Mouse (Mus musculus) forebrain, embryonic 10.5 days (tissue): ENCODE measurements around the gene Pde4a. TPM values are rescaled to one million over a fixed set of nuclear protein-coding genes. Genes with fewer than 3 reads are reported as not detected.

ENCODE experiments used
- DNase-seq: peaks from one replicate; pipeline ENCODE4 v3.0.0-alpha.2; 2017; ENCODE audit warnings: low spot score; ENCODE audit errors: extremely low spot score
- H3K27ac ChIP-seq: fragments of 300-500 bp; sonication (generic); 2 replicates; pipeline ENCODE4 v1.5.1; 2016; ENCODE audit warnings: mild to moderate bottlenecking
- H3K27me3 ChIP-seq: fragments of 300-500 bp; sonication (generic); 2 replicates; pipeline ENCODE4 v1.6.1; 2016; ENCODE audit warnings: mild to moderate bottlenecking; ENCODE audit not compliant: poor library complexity, severe bottlenecking
- H3K36me3 ChIP-seq: fragments of 300-500 bp; sonication (generic); replicated peaks from 2 replicates; pipeline ENCODE4 v1.6.1; 2016; ENCODE audit warnings: mild to moderate bottlenecking, moderate library complexity
- H3K4me1 ChIP-seq: fragments of 300-500 bp; sonication (generic); 2 replicates; pipeline ENCODE4 v1.6.1; 2016
- H3K4me3 ChIP-seq: fragments of 300-500 bp; sonication (generic); 2 replicates; pipeline ENCODE4 v1.5.1; 2016; ENCODE audit warnings: mild to moderate bottlenecking, moderate library complexity
- H3K9me3 ChIP-seq: fragments of 300-500 bp; sonication (generic); 2 replicates; pipeline ENCODE4 v1.6.1; 2016; ENCODE audit warnings: mild to moderate bottlenecking, moderate library complexity
- WGBS: fragments of 180-500 bp; shearing (Covaris S2); methylation state at CpG from one replicate; pipeline ENCODE4 v1.1.7; 2016; 5-methylcytosine and 5-hydroxymethylcytosine counted together
- polyA plus RNA-seq: library from polyadenylated mRNA; unstranded; fragments of >200 nt; fragmentation: Nextera tagmentation; extraction: Ambion mirVana; gene quantifications from 2 replicates; pipeline ENCODE4 v1.2.1, GENCODE M21; 2016

Gene Pde4a
- polyA plus RNA-seq, 1 experiment from 2014 or later = 4.3 TPM

DNA sequence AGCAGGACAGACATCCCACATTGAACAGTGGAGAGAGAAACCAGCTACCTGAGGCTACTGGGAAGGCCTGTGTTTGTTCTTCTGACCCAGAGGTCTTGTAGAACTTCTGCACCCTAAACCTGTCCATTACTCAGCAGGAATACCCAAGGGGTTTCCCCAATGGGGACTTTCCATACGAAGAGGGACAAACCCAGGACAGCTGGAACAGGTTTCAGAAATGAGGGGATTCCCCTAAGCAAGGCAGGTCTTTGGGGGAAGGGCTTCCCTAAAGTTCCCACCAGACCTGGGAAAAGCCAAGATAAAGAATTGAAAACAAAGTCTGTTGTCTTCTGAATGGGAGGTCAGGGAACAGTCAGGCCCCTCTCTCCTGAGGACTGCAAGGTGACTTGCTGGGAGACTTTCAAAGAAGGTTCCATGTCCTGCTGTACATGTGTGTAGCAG, 29.6 kb upstream of the Pde4a start:
- H3K9me3 ChIP-seq = no peaks in the 10 kb centered on the region
- no peak overlapping the region for H3K4me3 ChIP-seq
- DNase-seq = no peak
- H3K36me3 ChIP-seq = peaks cover 48% of the 10 kb centered on the region
- H3K27me3 ChIP-seq = no peaks in the 10 kb centered on the region
- WGBS = 77% methylated on average over 1 of the region's 1 CpGs
- H3K4me1 ChIP-seq = peaks cover 7% of the 10 kb centered on the region; the same call in 1 of the 2 replicates
- no peak overlapping the region for H3K27ac ChIP-seq

DNA sequence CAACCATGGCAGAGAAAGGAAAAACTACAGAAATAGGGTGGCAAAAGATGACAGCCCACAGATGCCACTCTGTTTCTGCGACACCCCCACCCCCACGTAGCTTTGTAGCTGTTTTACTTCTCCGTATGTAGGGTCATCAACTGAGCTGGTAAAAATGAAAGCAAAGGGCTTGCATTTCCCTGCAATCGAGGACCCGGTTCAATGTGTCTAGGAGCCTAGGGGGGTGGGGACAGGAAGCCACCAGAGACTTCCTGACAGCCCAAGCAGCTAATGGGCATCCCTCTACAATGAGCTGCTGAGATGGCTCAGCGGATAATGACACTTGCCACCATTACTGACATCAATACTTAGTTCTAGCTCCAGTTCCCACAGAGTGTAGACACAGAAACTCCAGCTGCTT, 29.1 kb upstream of the Pde4a start:
- 87% methylated on average over 6 of the region's 6 CpGs for WGBS
- Histone ChIP-seq H3K4me1 (peaks cover 5% of the 10 kb centered on the region; the same call in 1 of the 2 replicates), H3K9me3 (no peaks in the 10 kb centered on the region), H3K36me3 (peaks cover 52% of the 10 kb centered on the region), H3K4me3 (no peak overlapping the region), H3K27me3 (no peaks in the 10 kb centered on the region), H3K27ac (no peak overlapping the region)
- DNase-seq = no peak

- no peaks in the 10 kb centered on the region for H3K9me3 ChIP-seq
- WGBS = 55% methylated on average over 3 of the region's 3 CpGs
- peaks cover 61% of the 10 kb centered on the region for H3K36me3 ChIP-seq
- H3K4me1 ChIP-seq = 0 out of 2 replicates have a peak, but pooled peaks cover 2% of the 10 kb centered on the region
- H3K27ac ChIP-seq = no peak overlapping the region
- no peak overlapping the region for H3K4me3 ChIP-seq
- H3K27me3 ChIP-seq = no peaks in the 10 kb centered on the region
- DNase-seq = peak; percentile 46
Measured at GRCm38 (mm10) chr9:21137229-21137628, 28.3 kb upstream of the Pde4a start.

DNA sequence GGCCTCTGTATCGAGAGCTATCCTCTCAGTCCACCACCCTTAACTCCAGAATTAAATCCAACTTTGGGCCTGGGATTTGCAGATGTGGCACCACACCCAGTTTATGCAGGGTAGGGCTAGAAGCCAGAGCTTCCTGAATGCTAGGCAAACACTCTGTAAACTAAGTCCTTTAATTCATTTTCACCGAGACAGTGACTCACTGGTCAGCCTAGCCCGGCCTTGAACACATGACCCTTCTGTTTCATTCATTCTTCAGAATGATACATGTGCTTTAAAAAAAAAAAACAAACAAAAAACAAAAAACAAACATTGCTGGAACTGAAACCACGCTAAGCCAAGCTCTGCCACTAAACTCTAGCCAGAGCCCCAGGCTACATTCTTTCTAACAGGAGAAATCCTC, 27.1 kb upstream of the Pde4a start:
- Histone ChIP-seq H3K9me3 (no peaks in the 10 kb centered on the region), H3K27me3 (no peaks in the 10 kb centered on the region), H3K4me3 (no peak overlapping the region), H3K27ac (no peak overlapping the region), H3K36me3 (peaks cover 72% of the 10 kb centered on the region), H3K4me1 (0 out of 2 replicates have a peak, but pooled peaks cover 2% of the 10 kb centered on the region)
- no peak for DNase-seq
- 92% methylated on average over 4 of the region's 4 CpGs for WGBS

DNA sequence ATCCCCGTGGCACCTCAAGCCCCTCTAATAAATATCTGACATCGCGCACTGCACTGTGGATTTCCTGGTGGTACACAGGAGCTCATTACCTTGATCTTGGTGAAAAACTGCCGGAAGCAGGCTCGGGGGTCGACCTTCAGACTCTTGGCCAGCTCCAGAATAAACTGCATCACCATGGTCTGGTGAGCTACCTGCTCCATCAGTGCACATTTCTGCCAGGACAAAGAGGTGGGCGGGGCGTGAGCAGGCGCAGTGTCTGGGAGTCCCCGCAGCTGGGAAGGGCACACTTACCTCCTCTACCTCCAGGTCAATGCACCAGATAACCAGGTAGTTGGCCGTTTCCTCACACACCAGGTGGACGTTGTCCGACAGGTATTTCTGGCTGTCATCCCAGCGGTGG, 23.6 kb upstream of the Pde4a start:
- peaks cover 99% of the 10 kb centered on the region for H3K36me3 ChIP-seq
- H3K4me1 ChIP-seq = peaks cover 9% of the 10 kb centered on the region
- no peak overlapping the region for H3K27ac ChIP-seq
- H3K9me3 ChIP-seq = no peaks in the 10 kb centered on the region
- H3K4me3 ChIP-seq = no peak overlapping the region
- no peak for DNase-seq
- WGBS = 93% methylated on average over 14 of the region's 14 CpGs
- no peaks in the 10 kb centered on the region for H3K27me3 ChIP-seq

DNA sequence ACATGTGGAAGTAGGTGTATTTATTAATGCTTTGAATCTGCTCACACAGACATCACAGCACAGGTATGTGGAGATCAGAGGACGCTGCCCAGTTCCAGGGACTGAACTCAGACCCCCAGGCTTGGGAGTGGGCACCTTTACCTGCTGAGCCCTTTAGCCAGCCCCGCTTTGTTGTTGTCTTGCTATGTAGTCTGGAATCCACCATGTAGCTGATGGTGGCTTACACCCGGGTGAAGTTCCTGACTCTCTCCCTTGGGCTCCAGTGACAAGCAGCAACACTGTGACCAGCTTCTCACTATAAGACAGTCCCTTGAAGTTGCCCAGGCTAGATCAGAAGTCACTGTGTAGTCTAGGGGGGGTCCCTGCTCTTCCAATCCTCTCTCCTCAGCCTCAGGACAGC, 21.2 kb upstream of the Pde4a start:
- no peak for DNase-seq
- no peak overlapping the region for H3K4me3 ChIP-seq
- peaks cover 90% of the 10 kb centered on the region for H3K36me3 ChIP-seq

DNA sequence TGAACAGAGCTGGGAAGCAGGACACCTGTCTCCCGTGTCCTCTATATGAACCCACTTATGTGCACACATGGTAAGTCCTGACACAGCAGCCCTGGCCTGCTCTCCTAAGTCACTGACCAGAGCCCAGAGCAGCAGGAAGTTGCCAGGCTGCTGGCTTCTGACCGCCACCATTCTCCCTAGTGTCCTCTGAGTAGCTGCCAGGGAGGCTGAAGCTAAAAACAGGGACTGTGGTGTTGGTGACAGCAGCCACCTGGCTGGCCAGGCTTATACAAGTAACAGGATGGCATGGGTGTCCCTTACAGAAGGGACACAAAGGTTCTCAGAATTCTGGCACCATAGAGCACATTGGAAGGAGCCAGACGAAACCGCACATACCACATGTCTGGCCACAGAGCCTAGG, 20.1 kb upstream of the Pde4a start:
- H3K27me3 ChIP-seq = no peaks in the 10 kb centered on the region

More for the DNA sequence above, 21.2 kb upstream of the Pde4a start:
- Histone ChIP-seq H3K27me3 (no peaks in the 10 kb centered on the region), H3K27ac (no peak overlapping the region), H3K4me1 (peaks cover 32% of the 10 kb centered on the region), H3K9me3 (no peaks in the 10 kb centered on the region)
- 96% methylated on average over 3 of the region's 3 CpGs for WGBS

GRCm38 (mm10) chr9:21146722-21147121, 18.8 kb upstream of the Pde4a start:
- Histone ChIP-seq H3K36me3 (peaks cover 67% of the 10 kb centered on the region), H3K27ac (peak overlapping the region; percentile 58; the same call in 1 of the 2 replicates), H3K4me3 (peak overlapping the region; percentile 36), H3K9me3 (no peaks in the 10 kb centered on the region), H3K4me1 (peaks cover 38% of the 10 kb centered on the region), H3K27me3 (no peaks in the 10 kb centered on the region)
- no peak for DNase-seq
- 55% methylated on average over 10 of the region's 10 CpGs for WGBS

More for the DNA sequence above, 20.1 kb upstream of the Pde4a start:
- Histone ChIP-seq H3K4me1 (peaks cover 38% of the 10 kb centered on the region), H3K4me3 (no peak overlapping the region), H3K36me3 (peaks cover 80% of the 10 kb centered on the region), H3K9me3 (no peaks in the 10 kb centered on the region), H3K27ac (no peak overlapping the region)
- 96% methylated on average over 4 of the region's 4 CpGs for WGBS
- DNase-seq = no peak

GRCm38 (mm10) chr9:21148427-21148826, 17.1 kb upstream of the Pde4a start:
- H3K9me3 ChIP-seq = no peaks in the 10 kb centered on the region
- peak overlapping the region; percentile 92 for H3K4me3 ChIP-seq
- peak overlapping the region; percentile 91 for H3K27ac ChIP-seq
- peaks cover 50% of the 10 kb centered on the region for H3K36me3 ChIP-seq
- peaks cover 48% of the 10 kb centered on the region for H3K4me1 ChIP-seq
- no peak for DNase-seq
- H3K27me3 ChIP-seq = peaks cover 2% of the 10 kb centered on the region; the same call in 1 of the 2 replicates

DNA sequence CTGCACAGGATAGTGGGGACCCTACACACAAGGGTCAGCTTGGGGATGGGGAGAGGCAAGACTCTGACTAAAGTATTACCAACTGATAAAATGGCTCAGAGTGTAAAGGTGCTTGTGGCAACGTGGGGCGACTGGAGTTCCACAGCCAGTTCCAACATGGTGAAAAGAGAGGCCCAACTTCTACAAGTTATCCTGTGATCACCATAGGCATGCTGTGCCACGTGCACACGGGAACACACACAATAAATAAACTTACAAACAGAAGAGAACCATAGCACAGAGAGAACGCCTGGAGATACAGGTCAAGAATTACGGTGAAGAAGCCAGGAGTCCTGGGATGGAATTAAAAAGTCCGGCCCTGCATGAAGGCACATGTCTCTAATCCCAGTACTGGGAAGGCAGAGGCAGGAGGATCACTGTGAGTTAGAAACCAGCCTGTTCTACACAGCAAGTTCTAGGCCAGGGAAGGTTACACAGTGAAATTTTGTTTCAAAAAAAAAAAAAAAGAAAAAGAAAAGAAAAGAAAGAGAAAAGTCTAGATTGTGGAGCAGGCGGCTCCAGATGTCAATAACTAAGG, 16.3 kb upstream of the Pde4a start:
- 18% methylated on average over 8 of the region's 8 CpGs for WGBS

GRCm38 (mm10) chr9:21149654-21150419, 15.7 kb upstream of the Pde4a start, which contains the start of gene Cdc37:
Gene Cdc37 (minus strand): TSS chr9:21149982.
- Histone ChIP-seq H3K9me3 (no peaks in the 10 kb centered on the region), H3K36me3 (peaks cover 36% of the 10 kb centered on the region), H3K27me3 (peaks cover 8% of the 10 kb centered on the region; the same call in 1 of the 2 replicates), H3K4me3 (peak within 1 kb of the TSS; percentile 92), H3K4me1 (peaks cover 60% of the 10 kb centered on the region), H3K27ac (peak within 1 kb of the TSS; percentile 91)
- WGBS = 4% methylated on average over 56 of the region's 56 CpGs
- DNase-seq = peak; percentile 96

More for the DNA sequence above, 16.3 kb upstream of the Pde4a start:
- peak overlapping the region; percentile 92 for H3K4me3 ChIP-seq
- H3K4me1 ChIP-seq = peaks cover 56% of the 10 kb centered on the region
- H3K27ac ChIP-seq = peak overlapping the region; percentile 91
- peaks cover 8% of the 10 kb centered on the region; the same call in 1 of the 2 replicates for H3K27me3 ChIP-seq
- no peak for DNase-seq
- peaks cover 42% of the 10 kb centered on the region for H3K36me3 ChIP-seq
- H3K9me3 ChIP-seq = no peaks in the 10 kb centered on the region

- peak; percentile 64 for DNase-seq
- Histone ChIP-seq H3K4me1 (peaks cover 43% of the 10 kb centered on the region), H3K27ac (peak overlapping the region; percentile 26; the same call in 1 of the 2 replicates), H3K27me3 (peaks cover 8% of the 10 kb centered on the region; the same call in 1 of the 2 replicates), H3K9me3 (peaks cover 6% of the 10 kb centered on the region; the same call in 1 of the 2 replicates), H3K4me3 (peak overlapping the region; percentile 48), H3K36me3 (peaks cover 7% of the 10 kb centered on the region)
- 6% methylated on average over 11 of the region's 11 CpGs for WGBS
Measured at GRCm38 (mm10) chr9:21152715-21153114, 12.8 kb upstream of the Pde4a start.

DNA sequence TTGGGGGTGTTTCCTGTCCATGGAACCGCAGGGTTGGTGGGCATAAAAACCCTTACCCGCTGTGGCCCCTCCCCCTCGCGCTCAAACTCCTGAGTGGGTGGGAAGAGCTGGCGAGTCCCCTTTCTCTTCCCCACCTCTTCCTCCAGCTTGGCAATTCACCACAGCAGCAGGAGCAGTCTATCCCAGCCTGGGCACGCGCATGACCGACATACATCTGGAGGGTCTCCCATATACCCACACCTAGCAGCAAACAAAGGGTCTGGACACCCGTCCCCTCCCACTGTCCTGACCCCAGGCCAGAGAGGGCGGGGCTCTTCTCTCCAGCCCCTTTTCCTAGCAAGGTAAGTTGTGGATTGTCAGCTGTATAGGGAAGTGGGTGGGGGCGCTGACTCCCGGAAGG, 12.2 kb upstream of the Pde4a start:
- peak overlapping the region; percentile 26 for H3K27ac ChIP-seq

More for the DNA sequence above, 12.2 kb upstream of the Pde4a start:
- WGBS = 5% methylated on average over 12 of the region's 12 CpGs
- peaks cover 8% of the 10 kb centered on the region; the same call in 1 of the 2 replicates for H3K27me3 ChIP-seq
- H3K36me3 ChIP-seq = peaks cover under 1% of the 10 kb centered on the region; the same call in 1 of the 2 replicates
- H3K9me3 ChIP-seq = peaks cover 6% of the 10 kb centered on the region; the same call in 1 of the 2 replicates
- H3K4me1 ChIP-seq = peaks cover 37% of the 10 kb centered on the region
- DNase-seq = no peak
- peak overlapping the region; percentile 48 for H3K4me3 ChIP-seq
